8 mouse cellular contexts compared by ENCODE assay signal in the genomic region with DNA sequence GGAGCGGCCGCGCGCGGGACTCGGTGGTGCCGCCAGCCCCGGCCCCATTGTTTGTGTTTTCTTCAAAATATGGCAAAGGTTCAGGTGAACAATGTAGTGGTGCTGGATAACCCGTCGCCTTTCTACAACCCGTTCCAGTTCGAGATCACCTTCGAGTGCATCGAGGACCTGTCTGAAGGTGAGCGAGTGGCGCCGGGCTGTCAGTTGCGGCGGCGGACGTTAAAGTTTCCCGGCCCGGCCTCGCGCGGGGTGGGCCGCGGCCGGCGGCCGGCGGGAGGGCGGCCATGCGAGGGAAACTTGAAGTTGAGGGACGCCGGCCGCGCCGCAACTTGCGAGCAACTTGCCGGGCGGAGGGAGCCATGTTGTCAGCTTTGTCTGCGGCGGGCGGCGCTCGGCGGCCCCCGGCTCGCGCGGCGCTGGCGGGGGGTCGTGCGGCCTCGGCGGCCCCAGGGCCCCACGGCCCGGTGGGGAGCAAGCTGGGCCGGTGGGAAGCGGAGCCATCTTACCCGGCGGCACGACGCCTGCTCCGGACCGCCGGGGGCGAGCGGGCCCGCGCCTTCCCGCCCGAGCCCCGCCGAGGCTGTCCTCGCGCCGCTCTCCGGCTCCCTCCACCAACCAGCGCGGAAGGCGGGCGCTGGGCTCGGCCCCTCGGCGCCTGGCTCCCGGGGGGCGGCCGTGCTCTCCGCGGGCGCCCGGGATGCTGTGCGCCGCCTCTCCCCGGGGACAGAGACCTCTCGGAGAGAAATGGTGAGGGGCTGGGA. TPM values are rescaled to one million over a fixed set of nuclear protein-coding genes. Genes with fewer than 3 reads are reported as not detected.
DNase-seq lines count a peak whose midpoint lies in the region; ATAC-seq and TF ChIP-seq lines count a peak whose summit lies in the region.

No protein-coding gene starts in this region.

- H3K27ac ChIP-seq in forebrain, embryonic 11.5 days (ENCODE audit: low read depth, low read length), result peak overlapping the region; percentile 98
- peak overlapping the region; percentile 93 for H3K27ac ChIP-seq in heart, embryonic 16.5 days (ENCODE audit: low read length)
- H3K27ac ChIP-seq in lung, embryonic 14.5 days (ENCODE audit: low read depth), result peak overlapping the region; percentile 100
- H3K27ac ChIP-seq in neural tube, embryonic 15.5 days (replicated peaks), result peak overlapping the region; percentile 90

- 0 out of 2 replicates have a peak, but pooled peaks cover 6% of the 10 kb centered on the region for H3K4me1 ChIP-seq in forebrain, embryonic 11.5 days (replicated peaks; ENCODE audit: control insufficient read depth, insufficient read depth, low read length)
- H3K4me1 ChIP-seq in heart, embryonic 16.5 days (ENCODE audit: control insufficient read depth, insufficient read depth, low read length), result peaks cover 18% of the 10 kb centered on the region
- H3K4me1 ChIP-seq in lung, embryonic 14.5 days (ENCODE audit: insufficient read depth), result peaks cover 9% of the 10 kb centered on the region
- H3K4me1 ChIP-seq in neural tube, embryonic 15.5 days, result peaks cover 37% of the 10 kb centered on the region

- peak overlapping the region; percentile 52 for H3K4me2 ChIP-seq in forebrain, embryonic 11.5 days (ENCODE audit: low read depth, low read length, severe bottlenecking)
- H3K4me2 ChIP-seq in heart, embryonic 16.5 days (ENCODE audit: low read depth, low read length), result peak overlapping the region; percentile 74
- H3K4me2 ChIP-seq in lung, embryonic 14.5 days, result peak overlapping the region; percentile 79
- H3K4me2 ChIP-seq in neural tube, embryonic 15.5 days, result peak overlapping the region; percentile 65

- ATAC-seq in forebrain, embryonic 11.5 days (replicated peaks; ENCODE audit: low FRiP score), result peak; percentile 48
- peak; percentile 25 for ATAC-seq in heart, embryonic 16.5 days (replicated peaks; ENCODE audit: extremely low read depth, insufficient read depth, low FRiP score)
- peak; percentile 16; the same call in 1 of the 2 replicates for ATAC-seq in lung, embryonic 14.5 days (ENCODE audit: insufficient read depth)
- peak; percentile 37 for ATAC-seq in neural tube, embryonic 15.5 days (ENCODE audit: low FRiP score)

- peak; percentile 21 for DNase-seq in layer of hippocampus, adult 11-12 months (ENCODE audit: low spot score)
- no peak for DNase-seq in layer of hippocampus, adult 9-10 months (ENCODE audit: low spot score)
- DNase-seq in forebrain, embryonic 11.5 days (ENCODE audit: low spot score), result peak; percentile 80
- DNase-seq in kidney, postnatal 25 days, result peak; percentile 35 to 68
- peak; percentile 65 for DNase-seq in lung, embryonic 14.5 days
- peak; percentile 69 for DNase-seq in testis, postnatal 14 days (ENCODE audit: low spot score)

- no peaks in the 10 kb centered on the region for H3K9me3 ChIP-seq in forebrain, embryonic 11.5 days (ENCODE audit: control insufficient read depth, low read length)
- no peaks in the 10 kb centered on the region for H3K9me3 ChIP-seq in heart, embryonic 16.5 days (replicated peaks; ENCODE audit: control insufficient read depth, low read length)
- no peaks in the 10 kb centered on the region for H3K9me3 ChIP-seq in lung, embryonic 14.5 days (ENCODE audit: low read depth, low read length)
- no peaks in the 10 kb centered on the region for H3K9me3 ChIP-seq in neural tube, embryonic 15.5 days (replicated peaks)

- no peak for TF ChIP-seq CTCF in lung, embryonic 14.5 days (IDR thresholded peaks at IDR 0.05; ENCODE audit: low read depth)

- H3K27me3 ChIP-seq in forebrain, embryonic 11.5 days (ENCODE audit: control insufficient read depth, insufficient read depth, low read length), result no peaks in the 10 kb centered on the region
- no peaks in the 10 kb centered on the region for H3K27me3 ChIP-seq in heart, embryonic 16.5 days (ENCODE audit: control insufficient read depth, insufficient read depth, low read length)
- H3K27me3 ChIP-seq in lung, embryonic 14.5 days (ENCODE audit: insufficient read depth, low read length), result no peaks in the 10 kb centered on the region
- no peaks in the 10 kb centered on the region for H3K27me3 ChIP-seq in neural tube, embryonic 15.5 days (replicated peaks)

- H3K4me3 ChIP-seq in forebrain, embryonic 11.5 days (ENCODE audit: low read depth, low read length), result peak overlapping the region; percentile 97
- H3K4me3 ChIP-seq in heart, embryonic 16.5 days (ENCODE audit: low read length), result peak overlapping the region; percentile 94
- H3K4me3 ChIP-seq in lung, embryonic 14.5 days (ENCODE audit: low read depth, low read length), result peak overlapping the region; percentile 92
- H3K4me3 ChIP-seq in neural tube, embryonic 15.5 days (replicated peaks), result peak overlapping the region; percentile 78

- H3K9ac ChIP-seq in forebrain, embryonic 11.5 days (ENCODE audit: low read length), result peak overlapping the region; percentile 99
- H3K9ac ChIP-seq in heart, embryonic 16.5 days (ENCODE audit: low read length), result peak overlapping the region; percentile 97
- H3K9ac ChIP-seq in lung, embryonic 14.5 days, result peak overlapping the region; percentile 98
- H3K9ac ChIP-seq in neural tube, embryonic 15.5 days (replicated peaks), result peak overlapping the region; percentile 76

- H3K36me3 ChIP-seq in forebrain, embryonic 11.5 days (ENCODE audit: control insufficient read depth, insufficient read depth, low read length), result no peaks in the 10 kb centered on the region
- H3K36me3 ChIP-seq in heart, embryonic 16.5 days (ENCODE audit: control insufficient read depth, insufficient read depth), result no peaks in the 10 kb centered on the region
- peaks cover 25% of the 10 kb centered on the region for H3K36me3 ChIP-seq in lung, embryonic 14.5 days (ENCODE audit: insufficient read depth)
- peaks cover 1% of the 10 kb centered on the region; the same call in 1 of the 2 replicates for H3K36me3 ChIP-seq in neural tube, embryonic 15.5 days

- WGBS in forebrain, embryonic 11.5 days, result 1% methylated on average over 88 of the region's 99 CpGs
- WGBS in heart, embryonic 16.5 days, result under 1% methylated on average over 95 of the region's 99 CpGs
- under 1% methylated on average over 95 of the region's 99 CpGs for WGBS in lung, embryonic 14.5 days
- WGBS in neural tube, embryonic 15.5 days, result under 1% methylated on average over 85 of the region's 99 CpGs

RNA-seq across cellular contexts. Expression of gene Asf1a, which starts 0.7 kb away (rescaled TPM):
- polyA plus RNA-seq in forebrain, embryonic 11.5 days (2014; fragmentation: Nextera tagmentation; extraction: Ambion mirVana), result 167 and 179 TPM in 2 replicates
- 61.7 and 65.5 TPM in 2 replicates for polyA plus RNA-seq in heart, embryonic 16.5 days (2015; fragmentation: Nextera tagmentation; extraction: Ambion mirVana)
- 139 and 140 TPM in 2 replicates for polyA plus RNA-seq in lung, embryonic 14.5 days (2014; fragmentation: Nextera tagmentation; extraction: Ambion mirVana)
- polyA plus RNA-seq in neural tube, embryonic 15.5 days (2015; fragmentation: Nextera tagmentation; extraction: Ambion mirVana), result 58.6 and 68.7 TPM in 2 replicates

RNA-seq across cellular contexts. Expression of gene Mcm9, which starts 32.9 kb away (rescaled TPM):
- polyA plus RNA-seq in forebrain, embryonic 11.5 days (2014; fragmentation: Nextera tagmentation; extraction: Ambion mirVana), result 16.5 and 17.5 TPM in 2 replicates
- 7.8 and 8.7 TPM in 2 replicates for polyA plus RNA-seq in heart, embryonic 16.5 days (2015; fragmentation: Nextera tagmentation; extraction: Ambion mirVana)
- 13.5 and 15.7 TPM in 2 replicates for polyA plus RNA-seq in lung, embryonic 14.5 days (2014; fragmentation: Nextera tagmentation; extraction: Ambion mirVana)
- 5.1 and 7.8 TPM in 2 replicates for polyA plus RNA-seq in neural tube, embryonic 15.5 days (2015; fragmentation: Nextera tagmentation; extraction: Ambion mirVana)
